Mouse (Mus musculus): ENCODE measurements around the gene Uvrag.

GRCm38 (mm10) chr7:99041818-99042217 lies 99.1 kb downstream of the Uvrag start:
- TF ChIP-seq CTCF (conservative IDR thresholded peaks at IDR 0.05; ENCODE audit: low read length) (no peak), POU5F1 (IDR thresholded peaks at IDR 0.05; ENCODE audit: borderline replicate concordance, low read length) (no peak), NANOG (IDR thresholded peaks at IDR 0.05; ENCODE audit: borderline replicate concordance, low read length) (no peak)
